Mouse (Mus musculus) lung, embryonic 15.5 days (tissue): ENCODE results near the gene Gprc5a. TPM values are rescaled to one million over a fixed set of nuclear protein-coding genes. Genes with fewer than 3 reads are reported as not detected.

Experiments used
- ATAC-seq: fragments of 200-750 bp; cut with Nextera tagmentation; 2 replicates; pipeline ENCODE4 v1.8.0; 2017; ENCODE audit warnings: moderate number of reproducible peaks, borderline replicate concordance; ENCODE audit not compliant: low FRiP score, low TSS enrichment; ENCODE audit errors: extremely low read depth
- H3K27ac ChIP-seq: fragments of 300-500 bp; sonication (generic); 2 replicates; pipeline ENCODE4 v1.5.1; 2015; ENCODE audit warnings: moderate library complexity, mild to moderate bottlenecking, inconsistent platforms
- H3K27me3 ChIP-seq: fragments of 300-500 bp; sonication (generic); 2 replicates; pipeline ENCODE4 v1.6.1; 2015; ENCODE audit warnings: inconsistent platforms
- H3K36me3 ChIP-seq: fragments of 300-500 bp; sonication (generic); 2 replicates; pipeline ENCODE4 v1.6.1; 2015; ENCODE audit warnings: inconsistent platforms
- H3K4me1 ChIP-seq: fragments of 300-500 bp; sonication (generic); 2 replicates; pipeline ENCODE4 v1.6.1; 2015; ENCODE audit warnings: inconsistent platforms
- H3K4me2 ChIP-seq: fragments of 300-500 bp; sonication (generic); 2 replicates; pipeline ENCODE4 v1.6.1; 2015; ENCODE audit warnings: inconsistent platforms, mild to moderate bottlenecking, moderate library complexity
- H3K4me3 ChIP-seq: fragments of 300-500 bp; sonication (generic); 2 replicates; pipeline ENCODE4 v1.5.1; 2015; ENCODE audit warnings: mild to moderate bottlenecking, inconsistent platforms
- H3K9ac ChIP-seq: fragments of 300-500 bp; sonication (generic); 2 replicates; pipeline ENCODE4 v1.6.1; 2015; ENCODE audit warnings: inconsistent platforms
- H3K9me3 ChIP-seq: fragments of 300-500 bp; sonication (generic); 2 replicates; pipeline ENCODE4 v1.6.1; 2016; ENCODE audit warnings: inconsistent platforms
- WGBS: fragments of 180-500 bp; shearing (Covaris S2); methylation state at CpG from one replicate; pipeline ENCODE4 v1.1.7; 2015; 5-methylcytosine and 5-hydroxymethylcytosine counted together
- polyA plus RNA-seq: library from polyadenylated mRNA; unstranded; fragments of >200 nt; fragmentation: Nextera tagmentation; extraction: Ambion mirVana; gene quantifications from 2 replicates; pipeline ENCODE4 v1.2.1, GENCODE M21; 2015

Gene Gprc5a
- 72.4 and 85.7 TPM in 2 replicates for polyA plus RNA-seq

DNA sequence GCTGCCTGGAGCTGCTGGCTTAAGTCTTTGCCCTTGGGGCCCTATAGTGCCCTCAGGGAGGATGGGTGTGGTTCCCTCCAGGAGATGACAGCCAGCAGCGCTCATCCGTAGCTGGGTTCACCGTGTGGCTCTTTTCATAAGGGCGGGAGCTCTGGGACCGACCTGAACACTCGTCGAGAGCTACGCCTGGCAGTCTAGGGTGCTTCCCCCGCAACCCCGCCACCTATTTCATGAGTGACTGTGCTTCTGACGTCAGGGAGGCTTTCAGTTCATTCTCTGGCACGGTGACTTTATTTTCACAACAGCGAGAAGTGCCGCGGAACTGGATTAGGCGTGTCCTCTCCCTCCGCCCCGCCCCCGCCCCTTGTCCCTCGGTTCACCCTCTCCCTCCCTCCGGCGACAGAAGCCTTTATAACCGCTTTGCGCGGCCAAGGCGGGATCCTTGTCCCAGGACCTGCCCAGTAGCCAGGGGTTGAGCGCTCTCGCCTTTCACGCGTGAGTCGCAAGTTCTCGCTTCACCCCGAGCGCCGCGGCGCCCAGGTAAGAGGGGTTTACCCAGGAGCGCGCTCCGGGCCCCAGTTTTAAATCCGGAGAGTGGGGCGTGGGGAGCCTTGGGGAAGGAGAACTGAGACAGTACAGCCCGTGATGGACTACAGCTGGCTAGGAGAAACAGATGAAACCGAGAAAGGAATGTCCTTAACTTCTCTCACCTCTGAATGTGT lies at the start of gene Gprc5a:
Gene Gprc5a (plus strand): TSS at position 416 of the 722 bp plus-strand sequence.
- no peaks in the 10 kb centered on the region for H3K9me3 ChIP-seq
- H3K4me3 ChIP-seq = peak within 1 kb of the TSS; percentile 60
- peaks cover 21% of the 10 kb centered on the region for H3K4me1 ChIP-seq
- H3K36me3 ChIP-seq = no peaks in the 10 kb centered on the region
- peak within 1 kb of the TSS; percentile 88 for H3K4me2 ChIP-seq
- WGBS = under 1% methylated on average over 43 of the region's 44 CpGs
- H3K27me3 ChIP-seq = no peaks in the 10 kb centered on the region
- ATAC-seq = peak; percentile 77
- H3K27ac ChIP-seq = peak within 1 kb of the TSS; percentile 91
- peak within 1 kb of the TSS; percentile 64 for H3K9ac ChIP-seq

GRCm38 (mm10) chr6:135017211-135017610 lies 48.2 kb upstream of the Gprc5a start:
- Histone ChIP-seq H3K27me3 (no peaks in the 10 kb centered on the region), H3K9ac (no peak overlapping the region), H3K27ac (peak overlapping the region; percentile 60), H3K9me3 (no peaks in the 10 kb centered on the region), H3K4me3 (no peak overlapping the region), H3K4me2 (no peak overlapping the region), H3K4me1 (peaks cover 2% of the 10 kb centered on the region; the same call in 1 of the 2 replicates), H3K36me3 (peaks cover 88% of the 10 kb centered on the region)
- 73% methylated on average over 11 of the region's 11 CpGs for WGBS
- ATAC-seq = 0 out of 2 replicates have a peak, but pooled peaks have one; percentile 41

DNA sequence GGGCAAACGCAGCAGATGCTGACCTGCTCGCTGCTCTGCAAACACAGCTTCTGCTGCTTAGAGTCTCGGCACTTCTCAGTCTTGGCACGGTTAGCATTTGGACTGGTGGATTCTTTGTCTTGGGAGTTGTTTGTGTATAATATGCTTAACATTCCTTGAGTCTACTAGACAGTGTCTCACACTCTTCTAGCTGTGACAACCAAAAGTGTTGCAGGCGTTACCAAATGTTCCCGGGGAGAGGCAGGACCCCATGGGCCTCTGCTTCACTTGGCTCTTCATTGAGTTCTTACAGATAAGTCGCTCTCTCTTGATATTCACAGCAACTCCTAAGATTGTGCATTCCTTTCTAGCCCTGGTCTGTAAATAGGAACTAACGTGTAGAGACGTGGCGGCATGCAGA lies 45.9 kb upstream of the Gprc5a start:
- Histone ChIP-seq H3K4me2 (no peak overlapping the region), H3K9me3 (no peaks in the 10 kb centered on the region), H3K36me3 (peaks cover 96% of the 10 kb centered on the region), H3K4me3 (no peak overlapping the region), H3K4me1 (peaks cover 16% of the 10 kb centered on the region), H3K27me3 (no peaks in the 10 kb centered on the region), H3K9ac (no peak overlapping the region), H3K27ac (no peak overlapping the region)
- WGBS = 81% methylated on average over 10 of the region's 10 CpGs
- ATAC-seq = no peak

GRCm38 (mm10) chr6:135021633-135022032 lies 43.8 kb upstream of the Gprc5a start:
- ATAC-seq = no peak

DNA sequence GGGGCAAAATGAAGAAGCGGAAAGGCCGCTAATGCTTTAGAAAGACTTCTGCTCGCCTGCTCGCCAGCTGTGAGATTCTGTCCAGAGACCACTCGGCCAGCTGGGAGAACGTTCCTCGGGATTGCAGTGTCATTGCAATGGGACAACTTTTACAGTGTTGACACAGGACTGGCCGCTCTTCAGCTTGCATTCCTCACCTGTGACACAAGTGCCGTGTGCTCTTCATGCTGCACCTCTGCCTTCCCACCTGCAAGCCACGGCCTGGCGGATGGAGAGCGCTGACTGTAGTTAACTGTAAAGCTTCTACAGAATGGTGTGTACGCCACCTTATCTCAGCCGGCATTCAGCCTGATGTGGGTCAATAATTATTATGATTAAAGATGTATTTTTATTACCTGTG lies 42.1 kb upstream of the Gprc5a start:
- ATAC-seq = no peak

More at GRCm38 (mm10) chr6:135021633-135022032, 43.8 kb upstream of the Gprc5a start:
- Histone ChIP-seq H3K4me2 (no peak overlapping the region), H3K4me3 (no peak overlapping the region), H3K36me3 (peaks cover 75% of the 10 kb centered on the region), H3K27me3 (no peaks in the 10 kb centered on the region), H3K4me1 (peaks cover 23% of the 10 kb centered on the region), H3K27ac (no peak overlapping the region), H3K9ac (no peak overlapping the region), H3K9me3 (no peaks in the 10 kb centered on the region)
- 87% methylated on average over 3 of the region's 3 CpGs for WGBS

DNA sequence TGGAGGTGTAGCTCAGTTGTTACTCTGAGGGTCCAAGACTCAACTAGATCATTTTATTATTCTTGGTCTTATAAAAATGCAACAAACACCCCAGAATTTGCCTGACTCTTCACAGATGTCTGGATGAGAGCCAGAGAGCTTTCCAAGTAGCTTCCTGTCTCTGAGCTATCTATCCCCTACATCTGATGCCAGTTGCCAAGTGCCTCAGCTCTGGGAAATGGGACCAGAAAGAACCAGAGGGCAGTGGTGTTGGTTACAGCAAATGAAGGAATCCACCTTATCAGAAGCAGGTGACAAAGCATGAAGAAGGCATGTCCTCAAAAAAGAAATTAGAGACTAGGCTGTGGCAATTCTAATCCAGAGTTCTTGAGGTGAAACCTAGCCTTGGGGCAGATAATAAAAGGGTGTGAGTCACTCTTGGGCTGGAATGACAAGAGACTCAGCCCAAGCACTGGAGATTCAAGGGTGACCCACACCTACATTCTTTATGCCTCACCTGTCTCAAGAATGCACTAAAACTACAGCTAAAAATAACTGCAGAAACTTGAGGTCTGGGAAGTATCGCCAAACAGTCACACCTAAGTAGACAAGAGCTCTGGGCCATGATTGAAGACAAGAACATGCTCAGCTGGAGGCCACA lies 40.5 kb upstream of the Gprc5a start:
- H3K27ac ChIP-seq = peak overlapping the region; percentile 83
- ATAC-seq = peak; percentile 49; the same call in 1 of the 2 replicates

More for the DNA sequence above, 42.1 kb upstream of the Gprc5a start:
- Histone ChIP-seq H3K36me3 (peaks cover 57% of the 10 kb centered on the region), H3K9ac (no peak overlapping the region), H3K27ac (peak overlapping the region; percentile 65), H3K4me3 (no peak overlapping the region), H3K27me3 (no peaks in the 10 kb centered on the region), H3K9me3 (no peaks in the 10 kb centered on the region), H3K4me2 (no peak overlapping the region), H3K4me1 (peaks cover 29% of the 10 kb centered on the region)
- 62% methylated on average over 14 of the region's 14 CpGs for WGBS

DNA sequence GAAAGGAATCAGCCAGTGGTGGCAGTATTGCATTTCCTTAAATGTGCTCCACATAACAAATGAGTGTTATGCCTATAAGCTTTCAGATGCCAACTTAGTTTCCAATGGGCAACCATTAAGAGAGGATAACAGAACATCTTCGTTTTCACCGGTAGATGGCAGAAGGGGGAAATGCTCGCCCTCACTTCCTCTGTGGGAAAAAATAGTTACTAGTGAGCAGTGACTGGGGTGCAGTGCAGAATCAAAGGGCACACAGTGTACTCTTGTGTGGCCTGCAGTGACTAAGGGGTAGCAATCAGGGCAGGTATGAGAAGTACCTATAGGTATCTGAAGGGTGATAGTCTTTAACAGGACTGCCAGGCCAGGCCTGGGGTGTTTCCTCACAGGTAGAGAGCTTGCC lies 39.2 kb upstream of the Gprc5a start:
- Histone ChIP-seq H3K36me3 (peaks cover 29% of the 10 kb centered on the region), H3K4me3 (no peak overlapping the region), H3K9ac (no peak overlapping the region), H3K9me3 (no peaks in the 10 kb centered on the region), H3K27me3 (no peaks in the 10 kb centered on the region), H3K4me2 (no peak overlapping the region), H3K27ac (no peak overlapping the region; the same call in 1 of the 2 replicates), H3K4me1 (peaks cover 29% of the 10 kb centered on the region)
- 14% methylated on average over 3 of the region's 3 CpGs for WGBS
- ATAC-seq = peak; percentile 60

More for the DNA sequence above, 40.5 kb upstream of the Gprc5a start:
- Histone ChIP-seq H3K27me3 (no peaks in the 10 kb centered on the region), H3K36me3 (peaks cover 42% of the 10 kb centered on the region), H3K4me3 (no peak overlapping the region), H3K4me2 (no peak overlapping the region), H3K9ac (no peak overlapping the region), H3K9me3 (no peaks in the 10 kb centered on the region), H3K4me1 (peaks cover 29% of the 10 kb centered on the region)
- WGBS = 59% methylated on average over 1 of the region's 1 CpGs

DNA sequence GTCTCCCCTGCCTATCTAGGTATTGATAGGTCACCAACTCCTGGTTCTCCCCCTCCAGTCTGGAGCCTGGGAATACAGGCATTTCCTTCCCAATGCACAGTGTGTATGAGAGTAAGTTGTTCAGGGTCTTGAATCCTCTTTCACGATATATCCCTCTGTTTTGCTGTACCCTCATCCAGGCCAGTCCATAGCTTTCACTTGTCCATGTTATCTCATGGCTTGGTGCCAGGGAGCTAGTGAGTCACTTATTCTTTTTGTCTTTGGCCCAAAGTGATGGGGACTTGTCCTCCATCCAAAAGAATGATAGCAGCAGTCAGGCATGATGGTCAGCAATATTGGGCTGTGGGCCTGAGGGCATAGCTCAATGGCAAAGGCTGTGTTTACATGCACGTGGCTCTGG lies 38.7 kb upstream of the Gprc5a start:
- Histone ChIP-seq H3K4me1 (peaks cover 29% of the 10 kb centered on the region), H3K27me3 (no peaks in the 10 kb centered on the region), H3K36me3 (peaks cover 24% of the 10 kb centered on the region), H3K4me2 (no peak overlapping the region), H3K4me3 (no peak overlapping the region), H3K27ac (no peak overlapping the region; the same call in 1 of the 2 replicates), H3K9ac (no peak overlapping the region), H3K9me3 (no peaks in the 10 kb centered on the region)
- no peak for ATAC-seq
- 46% methylated on average over 2 of the region's 2 CpGs for WGBS

DNA sequence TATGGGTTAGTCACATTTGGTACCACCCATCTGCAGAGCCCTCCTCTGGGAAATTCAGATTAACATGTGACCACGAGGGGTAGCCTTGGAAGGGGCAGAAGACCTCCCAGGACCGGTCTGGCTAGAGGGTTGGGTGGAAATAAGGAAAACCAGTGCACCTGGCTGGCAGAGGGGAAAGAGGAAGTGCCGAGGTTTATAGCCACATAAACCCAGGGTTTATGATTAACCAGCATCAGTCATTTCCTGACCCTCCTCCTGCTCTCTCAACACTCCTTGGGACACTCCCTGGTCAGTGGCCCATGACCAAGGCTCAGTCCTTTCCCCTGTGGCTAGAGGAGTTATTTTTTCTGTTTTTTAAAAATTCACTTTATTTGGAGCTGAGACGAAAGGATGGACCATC lies 36.2 kb upstream of the Gprc5a start:
- no peaks in the 10 kb centered on the region for H3K27me3 ChIP-seq
- H3K36me3 ChIP-seq = peaks cover 1% of the 10 kb centered on the region
- H3K4me3 ChIP-seq = no peak overlapping the region
- H3K4me2 ChIP-seq = no peak overlapping the region
- no peak overlapping the region for H3K9ac ChIP-seq
- H3K4me1 ChIP-seq = peaks cover 14% of the 10 kb centered on the region
- H3K27ac ChIP-seq = peak overlapping the region; percentile 13; the same call in 1 of the 2 replicates
- 55% methylated on average over 4 of the region's 4 CpGs for WGBS
- H3K9me3 ChIP-seq = no peaks in the 10 kb centered on the region
- no peak for ATAC-seq

GRCm38 (mm10) chr6:135038674-135039073 lies 26.8 kb upstream of the Gprc5a start:
- H3K27me3 ChIP-seq = peaks cover 14% of the 10 kb centered on the region
- 77% methylated on average over 3 of the region's 3 CpGs for WGBS
- ATAC-seq = no peak
- H3K9me3 ChIP-seq = no peaks in the 10 kb centered on the region
- no peak overlapping the region for H3K9ac ChIP-seq
- no peak overlapping the region for H3K4me2 ChIP-seq
- H3K36me3 ChIP-seq = no peaks in the 10 kb centered on the region
- no peak overlapping the region for H3K4me3 ChIP-seq
- H3K27ac ChIP-seq = no peak overlapping the region
- H3K4me1 ChIP-seq = peaks cover 9% of the 10 kb centered on the region

DNA sequence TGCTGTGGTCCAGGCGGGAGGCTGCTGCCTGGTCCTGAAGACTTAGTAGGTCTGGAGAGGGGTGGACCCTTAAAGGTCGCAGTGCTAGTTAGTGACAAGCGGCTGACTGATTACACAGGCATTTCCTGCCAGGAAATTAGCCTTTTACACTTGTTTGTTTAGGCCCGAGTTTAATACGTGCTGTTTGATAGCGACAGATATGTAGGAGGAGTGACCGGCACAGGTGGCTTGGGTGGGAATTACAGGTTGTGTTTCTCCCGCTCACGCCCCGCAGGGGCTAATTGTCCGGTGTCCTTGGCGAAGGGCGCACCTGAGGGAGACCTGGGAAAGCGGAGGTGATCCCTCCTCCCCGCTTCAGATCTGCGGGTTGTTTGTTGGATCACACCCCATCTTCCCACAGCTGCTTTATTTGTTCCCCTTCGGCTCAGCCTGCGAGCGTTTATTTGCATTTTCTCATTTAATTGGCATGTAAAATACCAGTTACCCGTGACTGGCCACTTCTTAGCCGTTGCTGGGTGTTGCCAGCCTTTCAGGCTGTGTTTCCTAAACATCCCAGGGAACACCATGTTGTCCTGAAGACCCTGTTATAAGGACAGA lies 25.1 kb upstream of the Gprc5a start:
- no peak for ATAC-seq
- Histone ChIP-seq H3K9me3 (no peaks in the 10 kb centered on the region), H3K27ac (no peak overlapping the region), H3K9ac (no peak overlapping the region), H3K4me1 (peaks cover 9% of the 10 kb centered on the region), H3K36me3 (no peaks in the 10 kb centered on the region), H3K4me2 (peak overlapping the region; percentile 51), H3K27me3 (peaks cover 14% of the 10 kb centered on the region), H3K4me3 (peak overlapping the region; percentile 15)
- 5% methylated on average over 21 of the region's 21 CpGs for WGBS

DNA sequence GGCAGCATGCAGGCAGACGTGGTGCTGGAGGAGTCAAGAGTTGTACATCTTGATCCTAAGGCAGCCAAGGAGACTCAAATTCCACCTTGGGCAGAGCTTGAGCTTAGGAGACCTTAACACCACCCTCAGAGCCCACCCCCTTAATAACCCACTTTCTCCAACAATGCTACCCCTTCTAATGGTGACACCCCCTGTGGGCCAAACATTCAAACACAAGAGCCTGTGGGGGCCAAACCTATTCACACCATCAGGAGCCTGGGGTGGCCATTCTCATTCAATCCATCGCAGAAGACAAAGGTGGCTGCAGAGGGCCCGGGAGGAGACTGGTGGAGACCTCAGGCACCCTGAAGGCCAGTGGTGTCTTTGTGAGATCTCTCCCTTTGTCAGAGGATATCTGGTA lies 23.5 kb upstream of the Gprc5a start:
- WGBS = 89% methylated on average over 3 of the region's 3 CpGs
- no peak for ATAC-seq

More for the DNA sequence above, 23.5 kb upstream of the Gprc5a start:
- Histone ChIP-seq H3K4me1 (peaks cover 9% of the 10 kb centered on the region), H3K9me3 (no peaks in the 10 kb centered on the region), H3K4me2 (no peak overlapping the region), H3K36me3 (no peaks in the 10 kb centered on the region), H3K4me3 (no peak overlapping the region), H3K27me3 (peaks cover 14% of the 10 kb centered on the region), H3K9ac (no peak overlapping the region), H3K27ac (no peak overlapping the region)
